Mouse (Mus musculus) ES-E14 (cell line): ENCODE results near the gene Mkks. TPM values are rescaled to one million over a fixed set of nuclear protein-coding genes. Genes with fewer than 3 reads are reported as not detected.

Experiments used
- DNase-seq: peaks from one replicate; pipeline ENCODE4 v3.0.0-alpha.2; 2013; ENCODE audit warnings: low read depth, low spot score
- H3K27ac ChIP-seq: 2 replicates; pipeline ENCODE4 v1.5.1; 2012; ENCODE audit warnings: low read depth, mild to moderate bottlenecking, low read length, moderate library complexity, mixed read lengths; ENCODE audit not compliant: poor library complexity, insufficient read depth, severe bottlenecking
- H3K36me3 ChIP-seq: 2 replicates; pipeline ENCODE4 v1.6.1; 2012; ENCODE audit warnings: mild to moderate bottlenecking, low read length, moderate library complexity, mixed read lengths; ENCODE audit not compliant: control insufficient read depth, poor library complexity, insufficient read depth, severe bottlenecking
- H3K4me1 ChIP-seq, 2 experiments: fragments of 150-350 bp in 1 of 2; sonication (generic) in 1 of 2; 2 replicates each; pipeline ENCODE4 v1.6.1; 2012; ENCODE audit warnings: low read length in 2 of 2, mild to moderate bottlenecking in 1 of 2, mixed read lengths in 1 of 2; ENCODE audit not compliant: control insufficient read depth in 2 of 2, insufficient read depth in 2 of 2, poor library complexity in 1 of 2
- H3K4me3 ChIP-seq, 2 experiments: fragments of 150-350 bp in 1 of 2; sonication (generic) in 1 of 2; 2 replicates each; pipeline ENCODE4 v1.5.1; 2012; ENCODE audit warnings: low read length in 2 of 2, low read depth in 1 of 2, mild to moderate bottlenecking in 1 of 2, mixed read lengths in 1 of 2; ENCODE audit not compliant: insufficient read depth in 1 of 2, poor library complexity in 1 of 2, severe bottlenecking in 1 of 2
- H3K9ac ChIP-seq: 2 replicates; pipeline ENCODE4 v1.6.1; 2012; ENCODE audit warnings: low read depth, mild to moderate bottlenecking, low read length, mixed read lengths; ENCODE audit not compliant: poor library complexity, insufficient read depth, severe bottlenecking
- H3K9me3 ChIP-seq: fragments of 150-350 bp; sonication (generic); 2 replicates; pipeline ENCODE4 v1.6.1; 2012; ENCODE audit warnings: low read depth, mild to moderate bottlenecking, low read length; ENCODE audit not compliant: control insufficient read depth, insufficient read depth
- CHD2 ChIP-seq: IDR thresholded peaks from 2 replicates; pipeline ENCODE4 v1.6.1; 2014; ENCODE audit warnings: mild to moderate bottlenecking, low read depth, low read length, inconsistent platforms
- HCFC1 ChIP-seq: IDR thresholded peaks from 2 replicates; pipeline ENCODE4 v1.6.1; 2012; ENCODE audit warnings: low read length, inconsistent platforms, borderline replicate concordance; ENCODE audit not compliant: insufficient read depth
- MAFK ChIP-seq: IDR thresholded peaks from 2 replicates; pipeline ENCODE4 v1.6.1; 2014; ENCODE audit warnings: mild to moderate bottlenecking, low read depth, low read length, inconsistent platforms; ENCODE audit not compliant: insufficient read depth
- ZC3H11A ChIP-seq: IDR thresholded peaks from 2 replicates; pipeline ENCODE4 v1.6.1; 2012; ENCODE audit warnings: low read depth, mild to moderate bottlenecking, inconsistent platforms, low read length, borderline replicate concordance
- ZNF384 ChIP-seq: IDR thresholded peaks from 2 replicates; pipeline ENCODE4 v1.6.1; 2012; ENCODE audit warnings: low read depth, low read length, inconsistent platforms
- in situ Hi-C, 2 experiments: fragments of 600-800 bp; cut with MboI; formaldehyde crosslinking; loops; one replicate each; pipeline ENCODE4 v1.15.1; 2025; ENCODE audit warnings: low sequenced_read_pairs in 2 of 2, inconsistent platforms in 1 of 2; ENCODE audit not compliant: unreplicated experiment in 2 of 2
- total RNA-seq: library from RNA; depleted of rRNA; stranded (reverse); fragments of 300-350 nt; gene quantifications from 2 replicates; pipeline ENCODE4 v1.2.3, GENCODE M21; 2012

Mkks gene
- total RNA-seq, 1 experiment: 7.6 TPM

- in situ Hi-C loops: no loop called here
- H3K9ac ChIP-seq: no peak overlapping the region
- no peaks in the 10 kb centered on the region for H3K36me3 ChIP-seq
- H3K4me3 ChIP-seq: no peak overlapping the region
- no peaks in the 10 kb centered on the region for H3K4me1 ChIP-seq
- no peak overlapping the region for H3K27ac ChIP-seq
- no peak for DNase-seq
- TF ChIP-seq CHD2: no peak
- no peak for TF ChIP-seq MAFK
- no peak for TF ChIP-seq HCFC1
- TF ChIP-seq ZC3H11A: no peak
- no peak for TF ChIP-seq ZNF384
- no peaks in the 10 kb centered on the region for H3K9me3 ChIP-seq
Observed at GRCm38 (mm10) chr2:136911958-136912411, 20.8 kb upstream of the Mkks start.

- H3K36me3 ChIP-seq: no peaks in the 10 kb centered on the region
- in situ Hi-C loops: no loop called here
- no peaks in the 10 kb centered on the region for H3K4me1 ChIP-seq
- H3K4me3 ChIP-seq: no peak overlapping the region
- no peak overlapping the region for H3K9ac ChIP-seq
- no peak for DNase-seq
- no peaks in the 10 kb centered on the region for H3K9me3 ChIP-seq
- TF ChIP-seq ZNF384 (no peak), ZC3H11A (no peak), MAFK (no peak), CHD2 (no peak), HCFC1 (no peak)
- H3K27ac ChIP-seq: no peak overlapping the region
Observed at GRCm38 (mm10) chr2:136909298-136909697, 18.1 kb upstream of the Mkks start.

- H3K27ac ChIP-seq: no peak overlapping the region
- in situ Hi-C loops: no loop called here
- TF ChIP-seq CHD2 (no peak), ZNF384 (no peak), ZC3H11A (no peak), HCFC1 (no peak), MAFK (no peak)
- DNase-seq: no peak
- no peaks in the 10 kb centered on the region for H3K9me3 ChIP-seq
- no peaks in the 10 kb centered on the region for H3K4me1 ChIP-seq
- no peaks in the 10 kb centered on the region for H3K36me3 ChIP-seq
- no peak overlapping the region for H3K4me3 ChIP-seq
- H3K9ac ChIP-seq: no peak overlapping the region
Observed at GRCm38 (mm10) chr2:136908596-136908995, 17.4 kb upstream of the Mkks start.

GRCm38 (mm10) chr2:136896131-136896530 lies 4.9 kb upstream of the Mkks start:
- H3K4me3 ChIP-seq: no peak overlapping the region
- no peaks in the 10 kb centered on the region for H3K36me3 ChIP-seq
- no peak overlapping the region for H3K9ac ChIP-seq
- TF ChIP-seq HCFC1 (no peak), ZNF384 (no peak)
- in situ Hi-C loops: no loop called here
- no peak overlapping the region for H3K27ac ChIP-seq
- no peak for DNase-seq
- no peaks in the 10 kb centered on the region for H3K9me3 ChIP-seq
- no peaks in the 10 kb centered on the region for H3K4me1 ChIP-seq

- in situ Hi-C loops: no loop called here
- Histone ChIP-seq H3K27ac (no peak overlapping the region), H3K4me3 (no peak overlapping the region), H3K36me3 (no peaks in the 10 kb centered on the region), H3K4me1 (no peaks in the 10 kb centered on the region), H3K9ac (no peak overlapping the region), H3K9me3 (no peaks in the 10 kb centered on the region)
- DNase-seq: no peak
- no peak for TF ChIP-seq ZNF384
- TF ChIP-seq CHD2: no peak
- no peak for TF ChIP-seq ZC3H11A
- TF ChIP-seq MAFK: no peak
- TF ChIP-seq HCFC1: no peak
Observed at GRCm38 (mm10) chr2:136894494-136894893, 3.3 kb upstream of the Mkks start.
